Mouse (Mus musculus): ENCODE data around the gene Tnrc6b. TPM values are rescaled to one million over a fixed set of nuclear protein-coding genes. Genes with fewer than 3 reads are reported as not detected.

Tnrc6b gene
- polyA plus RNA-seq, 1 experiment from 2014 or later: 42.9 TPM

DNA sequence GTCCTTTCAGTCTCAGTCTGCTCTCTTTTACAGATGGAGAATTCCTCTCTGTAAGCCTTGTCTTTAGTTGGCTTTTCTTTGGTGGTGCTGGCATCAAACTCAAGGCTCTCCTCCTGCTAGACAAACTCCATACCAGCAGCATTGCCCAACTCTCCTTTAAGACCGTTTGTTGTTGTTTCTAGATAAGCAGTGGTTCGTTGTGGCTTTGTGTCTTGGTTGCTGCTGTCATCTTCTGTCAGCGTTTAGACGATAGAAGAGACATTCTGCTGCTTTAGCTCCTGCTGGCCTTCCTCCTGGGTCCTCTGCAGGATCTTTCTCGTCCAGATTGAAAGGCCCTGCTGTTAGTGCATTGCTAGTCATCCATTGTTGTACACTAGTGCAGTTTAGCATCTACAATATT lies 37.9 kb downstream of the Tnrc6b start:
- H3K9ac ChIP-seq: no peak overlapping the region
- H3K9me3 ChIP-seq: no peaks in the 10 kb centered on the region
- no peaks in the 10 kb centered on the region for H3K4me1 ChIP-seq
- 75% methylated on average over 5 of the region's 5 CpGs for WGBS
- H3K4me3 ChIP-seq: no peak overlapping the region
- ATAC-seq (ENCODE audit: low FRiP score, low read depth): no peak
- no peak overlapping the region for H3K4me2 ChIP-seq (replicated peaks)
- no peaks in the 10 kb centered on the region for H3K27me3 ChIP-seq (replicated peaks)
- H3K36me3 ChIP-seq: no peaks in the 10 kb centered on the region
- H3K27ac ChIP-seq: no peak overlapping the region

- H3K9me3 ChIP-seq: no peaks in the 10 kb centered on the region
- no peaks in the 10 kb centered on the region for H3K36me3 ChIP-seq
- WGBS: 78% methylated on average over 6 of the region's 6 CpGs
- H3K27ac ChIP-seq: no peak overlapping the region
- H3K4me3 ChIP-seq: no peak overlapping the region
- H3K27me3 ChIP-seq (replicated peaks): no peaks in the 10 kb centered on the region
- no peak overlapping the region for H3K4me2 ChIP-seq (replicated peaks)
- no peak for ATAC-seq (ENCODE audit: low FRiP score, low read depth)
- H3K9ac ChIP-seq: no peak overlapping the region
- no peaks in the 10 kb centered on the region for H3K4me1 ChIP-seq
These were observed 42.2 kb downstream of the Tnrc6b start for GRCm38 (mm10) chr15:80753351-80753750.

GRCm38 (mm10) chr15:80754103-80754502 lies 43.0 kb downstream of the Tnrc6b start:
- H3K27ac ChIP-seq: no peak overlapping the region
- H3K4me1 ChIP-seq: no peaks in the 10 kb centered on the region
- H3K36me3 ChIP-seq: no peaks in the 10 kb centered on the region
- H3K4me3 ChIP-seq: no peak overlapping the region
- no peaks in the 10 kb centered on the region for H3K9me3 ChIP-seq
- 95% methylated on average over 1 of the region's 1 CpGs for WGBS
- H3K9ac ChIP-seq: no peak overlapping the region
- H3K27me3 ChIP-seq (replicated peaks): no peaks in the 10 kb centered on the region
- H3K4me2 ChIP-seq (replicated peaks): no peak overlapping the region
- no peak for ATAC-seq (ENCODE audit: low FRiP score, low read depth)

DNA sequence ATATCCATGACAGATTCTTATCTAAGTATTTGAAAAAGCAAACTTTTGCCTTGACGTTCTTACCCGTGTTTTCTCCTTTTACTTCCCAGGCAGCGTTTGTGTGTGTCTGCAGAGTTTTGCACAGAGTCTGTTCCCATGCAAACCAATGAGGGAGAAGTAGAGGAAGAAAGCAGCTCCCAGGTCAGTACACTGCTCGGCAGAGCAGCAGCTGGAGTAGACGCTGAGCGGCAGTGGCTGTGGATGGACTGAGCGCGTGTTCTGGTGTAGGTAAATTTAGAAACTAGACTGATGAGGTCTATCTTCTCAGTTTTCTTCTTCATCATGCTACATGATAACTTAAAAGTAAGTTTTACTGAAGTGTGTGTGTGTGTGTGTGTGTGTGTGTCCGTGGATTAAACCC lies 48.3 kb downstream of the Tnrc6b start:
- Histone ChIP-seq H3K36me3 (no peaks in the 10 kb centered on the region), H3K9me3 (no peaks in the 10 kb centered on the region), H3K4me1 (no peaks in the 10 kb centered on the region), H3K4me3 (no peak overlapping the region), H3K27ac (no peak overlapping the region), H3K4me2 (replicated peaks) (no peak overlapping the region), H3K9ac (no peak overlapping the region), H3K27me3 (replicated peaks) (no peaks in the 10 kb centered on the region)
- no peak for ATAC-seq (ENCODE audit: low FRiP score, low read depth)
- WGBS: 92% methylated on average over 9 of the region's 9 CpGs

DNA sequence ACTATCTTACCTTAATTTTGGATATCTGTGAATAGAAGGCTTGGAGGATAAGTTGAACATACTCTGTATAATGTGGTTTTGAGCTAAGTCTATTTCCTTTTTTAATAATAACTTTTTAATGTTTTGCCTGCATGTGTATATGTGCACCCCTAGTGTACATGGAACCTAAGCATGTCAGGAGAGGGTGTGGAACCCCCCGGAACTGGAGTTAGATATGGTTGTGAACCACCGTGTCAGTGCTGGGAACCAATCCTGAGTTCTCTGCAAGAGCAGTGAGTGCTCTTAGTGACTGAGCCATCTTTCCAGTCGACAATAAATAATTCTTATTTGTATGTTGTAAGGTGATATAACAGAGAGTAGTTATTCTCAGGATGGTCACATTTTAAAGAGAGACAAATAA lies 49.4 kb downstream of the Tnrc6b start:
- no peak overlapping the region for H3K4me2 ChIP-seq (replicated peaks)
- H3K36me3 ChIP-seq: no peaks in the 10 kb centered on the region
- no peaks in the 10 kb centered on the region for H3K9me3 ChIP-seq
- ATAC-seq (ENCODE audit: low FRiP score, low read depth): no peak
- WGBS: 87% methylated on average over 3 of the region's 3 CpGs
- no peak overlapping the region for H3K9ac ChIP-seq
- H3K4me3 ChIP-seq: no peak overlapping the region
- no peak overlapping the region for H3K27ac ChIP-seq
- H3K4me1 ChIP-seq: no peaks in the 10 kb centered on the region
- no peaks in the 10 kb centered on the region for H3K27me3 ChIP-seq (replicated peaks)

DNA sequence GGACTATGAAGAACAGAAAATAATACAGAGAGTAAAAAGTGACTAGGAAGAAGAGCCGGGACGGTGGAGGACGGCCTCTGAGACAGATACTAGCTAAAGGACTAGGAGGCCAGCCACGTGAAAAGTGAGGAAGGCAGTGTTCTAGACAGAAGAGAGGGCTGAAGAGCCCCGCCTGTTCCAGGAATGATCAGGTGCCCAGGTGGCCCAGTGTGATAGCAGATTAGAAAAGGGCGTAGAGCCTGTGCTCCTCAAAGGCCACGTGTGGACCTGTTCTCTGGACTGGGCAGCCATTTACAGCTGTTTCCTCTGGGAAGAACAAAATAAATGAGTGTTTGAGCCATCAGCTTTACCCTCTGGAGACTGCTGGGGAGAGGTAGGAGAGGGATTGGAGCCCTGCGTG lies 49.8 kb downstream of the Tnrc6b start:
- no peak overlapping the region for H3K27ac ChIP-seq
- 74% methylated on average over 8 of the region's 8 CpGs for WGBS
- H3K9ac ChIP-seq: no peak overlapping the region
- no peaks in the 10 kb centered on the region for H3K9me3 ChIP-seq
- no peak for ATAC-seq (ENCODE audit: low FRiP score, low read depth)
- no peaks in the 10 kb centered on the region for H3K36me3 ChIP-seq
- H3K4me1 ChIP-seq: no peaks in the 10 kb centered on the region
- no peak overlapping the region for H3K4me3 ChIP-seq
- no peaks in the 10 kb centered on the region for H3K27me3 ChIP-seq (replicated peaks)
- H3K4me2 ChIP-seq (replicated peaks): no peak overlapping the region

DNA sequence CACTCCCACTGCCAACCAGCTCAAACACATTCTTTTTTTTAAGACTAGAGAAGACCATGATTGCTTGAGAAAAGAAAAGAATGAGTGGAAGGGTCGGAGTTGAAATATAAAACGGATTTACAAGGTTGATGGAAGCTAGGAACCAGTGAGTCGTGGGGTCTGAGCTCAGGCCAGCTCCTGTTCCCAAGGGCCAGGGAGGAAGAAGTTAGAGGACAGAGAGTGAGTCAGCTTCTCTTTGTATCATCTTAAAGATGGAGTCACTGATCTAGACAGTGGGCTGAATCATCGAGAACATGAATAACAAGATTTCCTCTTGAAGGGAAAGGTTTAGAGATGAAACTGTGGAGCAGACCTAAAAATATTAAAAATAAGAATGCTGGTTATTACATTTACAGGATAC lies 51.5 kb downstream of the Tnrc6b start:
- H3K4me3 ChIP-seq: no peak overlapping the region
- H3K27ac ChIP-seq: no peak overlapping the region
- no peaks in the 10 kb centered on the region for H3K36me3 ChIP-seq
- no peak overlapping the region for H3K4me2 ChIP-seq (replicated peaks)
- ATAC-seq (ENCODE audit: low FRiP score, low read depth): no peak
- no peaks in the 10 kb centered on the region for H3K9me3 ChIP-seq
- no peaks in the 10 kb centered on the region for H3K27me3 ChIP-seq (replicated peaks)
- WGBS: 89% methylated on average over 4 of the region's 4 CpGs
- no peaks in the 10 kb centered on the region for H3K4me1 ChIP-seq
- no peak overlapping the region for H3K9ac ChIP-seq

DNA sequence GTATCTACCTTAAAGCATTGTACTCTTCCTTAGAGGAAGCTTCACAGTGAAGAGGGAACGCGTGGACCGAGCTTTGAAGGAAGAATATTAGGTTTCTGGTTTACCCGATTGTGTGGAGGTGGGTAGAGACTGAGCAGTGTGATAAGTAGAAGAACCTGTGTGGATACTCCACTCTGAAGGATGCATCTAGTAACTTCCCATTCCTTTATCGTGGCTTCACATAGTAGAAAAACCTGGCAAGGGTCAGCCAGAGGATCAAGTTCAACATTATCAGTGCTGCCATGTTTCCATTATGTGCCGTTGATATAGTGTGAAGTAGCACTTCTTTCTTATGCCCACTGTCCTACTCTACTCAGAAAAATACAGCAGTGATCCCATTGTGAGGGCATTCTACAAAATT lies 53.6 kb downstream of the Tnrc6b start:
- H3K27me3 ChIP-seq (replicated peaks): no peaks in the 10 kb centered on the region
- no peaks in the 10 kb centered on the region for H3K9me3 ChIP-seq
- no peaks in the 10 kb centered on the region for H3K4me1 ChIP-seq
- H3K27ac ChIP-seq: no peak overlapping the region
- H3K9ac ChIP-seq: no peak overlapping the region
- no peak overlapping the region for H3K4me2 ChIP-seq (replicated peaks)
- 95% methylated on average over 6 of the region's 6 CpGs for WGBS
- H3K4me3 ChIP-seq: no peak overlapping the region
- ATAC-seq (ENCODE audit: low FRiP score, low read depth): no peak
- no peaks in the 10 kb centered on the region for H3K36me3 ChIP-seq

DNA sequence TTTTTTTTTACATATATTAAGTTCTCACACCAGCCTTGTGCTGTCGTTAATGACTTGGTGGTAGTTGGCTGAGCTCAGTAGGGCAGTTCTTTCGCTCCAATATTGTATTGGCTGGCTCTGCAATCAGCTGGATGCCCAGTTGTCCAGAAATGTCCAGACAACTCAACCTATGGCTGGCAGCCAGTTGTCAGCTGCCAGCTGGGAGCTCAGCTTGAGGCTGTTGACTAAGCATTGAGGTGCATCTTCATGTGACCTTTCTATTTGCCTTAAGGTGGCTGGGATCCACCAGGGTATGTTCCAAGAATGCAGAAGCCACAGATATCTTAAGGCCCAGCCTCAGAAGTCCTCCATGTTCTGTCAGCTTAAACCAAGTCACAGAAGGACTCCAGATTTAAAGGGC lies 54.3 kb downstream of the Tnrc6b start:
- H3K27me3 ChIP-seq (replicated peaks): no peaks in the 10 kb centered on the region
- no peak overlapping the region for H3K9ac ChIP-seq
- H3K4me1 ChIP-seq: no peaks in the 10 kb centered on the region
- no peak overlapping the region for H3K4me3 ChIP-seq
- no peak overlapping the region for H3K27ac ChIP-seq
- no peak overlapping the region for H3K4me2 ChIP-seq (replicated peaks)
- no peaks in the 10 kb centered on the region for H3K9me3 ChIP-seq
- WGBS: 92% methylated on average over 2 of the region's 2 CpGs
- ATAC-seq (ENCODE audit: low FRiP score, low read depth): no peak
- H3K36me3 ChIP-seq: no peaks in the 10 kb centered on the region

- ATAC-seq (ENCODE audit: low FRiP score, low read depth): no peak
- Histone ChIP-seq H3K9me3 (no peaks in the 10 kb centered on the region), H3K36me3 (no peaks in the 10 kb centered on the region), H3K4me3 (no peak overlapping the region), H3K4me2 (replicated peaks) (no peak overlapping the region), H3K9ac (no peak overlapping the region), H3K27ac (no peak overlapping the region), H3K27me3 (replicated peaks) (no peaks in the 10 kb centered on the region), H3K4me1 (no peaks in the 10 kb centered on the region)
- 92% methylated on average over 3 of the region's 3 CpGs for WGBS
These were observed 57.1 kb downstream of the Tnrc6b start for GRCm38 (mm10) chr15:80768216-80768615.

DNA sequence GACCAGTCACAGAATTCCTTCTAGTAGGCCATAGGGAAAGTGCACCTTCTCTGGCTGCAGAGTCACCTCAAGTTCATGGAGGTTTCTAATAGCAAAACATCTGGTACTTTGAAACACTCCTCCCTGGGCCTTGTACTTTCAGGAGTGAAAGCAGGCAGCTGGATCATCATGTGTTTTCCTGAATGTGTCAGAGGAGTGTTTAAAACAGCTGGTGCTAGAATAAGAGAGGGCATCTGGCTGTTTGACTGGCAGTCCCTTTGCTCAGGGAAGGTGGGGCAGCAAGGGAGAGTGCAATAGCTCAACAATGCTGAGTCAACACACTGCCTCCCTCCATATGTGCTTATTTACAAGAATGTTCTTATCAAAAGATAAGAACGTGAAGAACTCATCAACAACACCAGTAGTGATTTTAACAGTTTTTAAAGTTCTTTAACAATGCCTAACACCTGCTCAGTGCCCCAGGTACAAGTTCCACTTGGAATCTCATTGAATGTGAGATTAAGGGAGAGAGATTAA lies 60.9 kb downstream of the Tnrc6b start:
- no peak overlapping the region for H3K4me3 ChIP-seq

GRCm38 (mm10) chr15:80774666-80775065 lies 63.6 kb downstream of the Tnrc6b start:
- no peak overlapping the region for H3K4me3 ChIP-seq
- H3K9me3 ChIP-seq: no peaks in the 10 kb centered on the region
- H3K9ac ChIP-seq: no peak overlapping the region
- 100% methylated on average over 1 of the region's 1 CpGs for WGBS
- no peak for ATAC-seq (ENCODE audit: low FRiP score, low read depth)
- H3K4me1 ChIP-seq: no peaks in the 10 kb centered on the region
- no peak overlapping the region for H3K4me2 ChIP-seq (replicated peaks)
- H3K36me3 ChIP-seq: no peaks in the 10 kb centered on the region
- no peak overlapping the region for H3K27ac ChIP-seq
- no peaks in the 10 kb centered on the region for H3K27me3 ChIP-seq (replicated peaks)

More for the DNA sequence above, 60.9 kb downstream of the Tnrc6b start:
- WGBS: 56% methylated on average over 1 of the region's 1 CpGs
- H3K4me1 ChIP-seq: no peaks in the 10 kb centered on the region
- no peaks in the 10 kb centered on the region for H3K27me3 ChIP-seq (replicated peaks)
- no peak overlapping the region for H3K4me2 ChIP-seq (replicated peaks)
- no peaks in the 10 kb centered on the region for H3K9me3 ChIP-seq
- H3K36me3 ChIP-seq: no peaks in the 10 kb centered on the region
- no peak for ATAC-seq (ENCODE audit: low FRiP score, low read depth)
- no peak overlapping the region for H3K27ac ChIP-seq
- H3K9ac ChIP-seq: no peak overlapping the region

- Histone ChIP-seq H3K9me3 (no peaks in the 10 kb centered on the region), H3K27ac (no peak overlapping the region), H3K27me3 (replicated peaks) (no peaks in the 10 kb centered on the region), H3K9ac (no peak overlapping the region), H3K4me1 (no peaks in the 10 kb centered on the region), H3K36me3 (no peaks in the 10 kb centered on the region), H3K4me2 (replicated peaks) (no peak overlapping the region), H3K4me3 (no peak overlapping the region)
- WGBS: 89% methylated on average over 3 of the region's 3 CpGs
- ATAC-seq (ENCODE audit: low FRiP score, low read depth): no peak
These were observed 67.9 kb downstream of the Tnrc6b start for GRCm38 (mm10) chr15:80779006-80779405.

Data from neural tube, embryonic 12.5 days (tissue).